Mouse (Mus musculus): ENCODE results near the gene Nrf1. TPM values are rescaled to one million over a fixed set of nuclear protein-coding genes. Genes with fewer than 3 reads are reported as not detected.
A peak's percentile ranks its signal among the peaks of the same experiment; 100 is the strongest.

The Nrf1 gene
- polyA plus RNA-seq, 1 experiment from 2014 or later = 97.8 TPM

GRCm38 (mm10) chr6:30174461-30175224, 126.9 kb downstream of the Nrf1 start:
- peak overlapping the region; percentile 45 for H3K4me3 ChIP-seq
- H3K36me3 ChIP-seq (replicated peaks) = no peaks in the 10 kb centered on the region
- H3K27me3 ChIP-seq (ENCODE audit: poor library complexity, severe bottlenecking) = peaks cover 100% of the 10 kb centered on the region
- H3K4me1 ChIP-seq = peaks cover 80% of the 10 kb centered on the region
- WGBS = under 1% methylated on average over 33 of the region's 33 CpGs
- no peaks in the 10 kb centered on the region for H3K9me3 ChIP-seq
- peak overlapping the region; percentile 76 for H3K27ac ChIP-seq
- peak; percentile 42 for DNase-seq (ENCODE audit: extremely low spot score, low spot score)

- Histone ChIP-seq H3K4me1 (peaks cover 80% of the 10 kb centered on the region), H3K36me3 (replicated peaks) (no peaks in the 10 kb centered on the region), H3K27ac (peak overlapping the region; percentile 17; the same call in 1 of the 2 replicates), H3K9me3 (no peaks in the 10 kb centered on the region), H3K4me3 (peak overlapping the region; percentile 45), H3K27me3 (ENCODE audit: poor library complexity, severe bottlenecking) (peaks cover 100% of the 10 kb centered on the region)
- peak; percentile 50 for DNase-seq (ENCODE audit: extremely low spot score, low spot score)
- WGBS = under 1% methylated on average over 45 of the region's 45 CpGs
Measured at GRCm38 (mm10) chr6:30175225-30175917, 127.6 kb downstream of the Nrf1 start.

- peak; percentile 49 for DNase-seq (ENCODE audit: extremely low spot score, low spot score)
- WGBS = under 1% methylated on average over 28 of the region's 28 CpGs
- H3K4me1 ChIP-seq = peaks cover 79% of the 10 kb centered on the region
- H3K9me3 ChIP-seq = no peaks in the 10 kb centered on the region
- 0 out of 2 replicates have a peak overlapping the region, but pooled peaks have one; percentile 17 for H3K27ac ChIP-seq
- peaks cover 100% of the 10 kb centered on the region for H3K27me3 ChIP-seq (ENCODE audit: poor library complexity, severe bottlenecking)
- H3K36me3 ChIP-seq (replicated peaks) = no peaks in the 10 kb centered on the region
- H3K4me3 ChIP-seq = peak overlapping the region; percentile 45
Measured at GRCm38 (mm10) chr6:30175918-30176421, 128.2 kb downstream of the Nrf1 start.

- WGBS = 2% methylated on average over 12 of the region's 12 CpGs
- peak; percentile 44 for DNase-seq (ENCODE audit: extremely low spot score, low spot score)
- Histone ChIP-seq H3K4me1 (peaks cover 74% of the 10 kb centered on the region), H3K36me3 (replicated peaks) (no peaks in the 10 kb centered on the region), H3K27ac (no peak overlapping the region), H3K9me3 (no peaks in the 10 kb centered on the region), H3K4me3 (0 out of 2 replicates have a peak overlapping the region, but pooled peaks have one; percentile 45), H3K27me3 (ENCODE audit: poor library complexity, severe bottlenecking) (peaks cover 100% of the 10 kb centered on the region)
Measured at GRCm38 (mm10) chr6:30176496-30176895, 128.7 kb downstream of the Nrf1 start.

- H3K9me3 ChIP-seq = no peaks in the 10 kb centered on the region
- no peak overlapping the region for H3K27ac ChIP-seq
- H3K36me3 ChIP-seq (replicated peaks) = no peaks in the 10 kb centered on the region
- H3K27me3 ChIP-seq (ENCODE audit: poor library complexity, severe bottlenecking) = peaks cover 100% of the 10 kb centered on the region
- peak; percentile 40 for DNase-seq (ENCODE audit: extremely low spot score, low spot score)
- 1% methylated on average over 14 of the region's 14 CpGs for WGBS
- no peak overlapping the region for H3K4me3 ChIP-seq
- H3K4me1 ChIP-seq = peaks cover 66% of the 10 kb centered on the region
Measured at GRCm38 (mm10) chr6:30177305-30177704, 129.5 kb downstream of the Nrf1 start.

GRCm38 (mm10) chr6:30178023-30178639, 130.3 kb downstream of the Nrf1 start:
- Histone ChIP-seq H3K27ac (no peak overlapping the region), H3K4me1 (peaks cover 57% of the 10 kb centered on the region), H3K27me3 (ENCODE audit: poor library complexity, severe bottlenecking) (peaks cover 100% of the 10 kb centered on the region), H3K4me3 (peak overlapping the region; percentile 25), H3K36me3 (replicated peaks) (no peaks in the 10 kb centered on the region), H3K9me3 (peaks cover 3% of the 10 kb centered on the region; the same call in 1 of the 2 replicates)
- WGBS = 2% methylated on average over 27 of the region's 27 CpGs
- peak; percentile 37 for DNase-seq (ENCODE audit: extremely low spot score, low spot score)

- 20% methylated on average over 11 of the region's 11 CpGs for WGBS
- no peak overlapping the region for H3K4me3 ChIP-seq
Measured at GRCm38 (mm10) chr6:30179046-30179445, 131.3 kb downstream of the Nrf1 start.

GRCm38 (mm10) chr6:30180321-30180720, 132.5 kb downstream of the Nrf1 start:
- Histone ChIP-seq H3K36me3 (replicated peaks) (no peaks in the 10 kb centered on the region), H3K27ac (no peak overlapping the region), H3K27me3 (ENCODE audit: poor library complexity, severe bottlenecking) (peaks cover 94% of the 10 kb centered on the region), H3K4me3 (no peak overlapping the region; the same call in 1 of the 2 replicates), H3K9me3 (peaks cover 7% of the 10 kb centered on the region; the same call in 1 of the 2 replicates), H3K4me1 (peaks cover 36% of the 10 kb centered on the region)
- no peak for DNase-seq (ENCODE audit: extremely low spot score, low spot score)
- WGBS = 27% methylated on average over 2 of the region's 2 CpGs

More at GRCm38 (mm10) chr6:30179046-30179445, 131.3 kb downstream of the Nrf1 start:
- Histone ChIP-seq H3K27me3 (ENCODE audit: poor library complexity, severe bottlenecking) (peaks cover 97% of the 10 kb centered on the region), H3K36me3 (replicated peaks) (no peaks in the 10 kb centered on the region), H3K27ac (no peak overlapping the region), H3K9me3 (peaks cover 7% of the 10 kb centered on the region; the same call in 1 of the 2 replicates), H3K4me1 (peaks cover 48% of the 10 kb centered on the region)
- no peak for DNase-seq (ENCODE audit: extremely low spot score, low spot score)

GRCm38 (mm10) chr6:30182038-30182437, 134.2 kb downstream of the Nrf1 start:
- no peak overlapping the region for H3K4me3 ChIP-seq
- DNase-seq (ENCODE audit: extremely low spot score, low spot score) = no peak
- 83% methylated on average over 6 of the region's 6 CpGs for WGBS
- peaks cover 82% of the 10 kb centered on the region for H3K27me3 ChIP-seq (ENCODE audit: poor library complexity, severe bottlenecking)
- peaks cover 23% of the 10 kb centered on the region for H3K4me1 ChIP-seq
- H3K9me3 ChIP-seq = peaks cover 7% of the 10 kb centered on the region; the same call in 1 of the 2 replicates
- no peak overlapping the region for H3K27ac ChIP-seq
- no peaks in the 10 kb centered on the region for H3K36me3 ChIP-seq (replicated peaks)

GRCm38 (mm10) chr6:30183624-30184023, 135.8 kb downstream of the Nrf1 start:
- Histone ChIP-seq H3K9me3 (peaks cover 7% of the 10 kb centered on the region; the same call in 1 of the 2 replicates), H3K4me1 (peaks cover 11% of the 10 kb centered on the region), H3K36me3 (replicated peaks) (no peaks in the 10 kb centered on the region), H3K4me3 (no peak overlapping the region), H3K27me3 (ENCODE audit: poor library complexity, severe bottlenecking) (peaks cover 66% of the 10 kb centered on the region), H3K27ac (no peak overlapping the region)
- 87% methylated on average over 4 of the region's 4 CpGs for WGBS
- no peak for DNase-seq (ENCODE audit: extremely low spot score, low spot score)

- Histone ChIP-seq H3K36me3 (replicated peaks) (no peaks in the 10 kb centered on the region), H3K4me3 (no peak overlapping the region), H3K4me1 (no peaks in the 10 kb centered on the region), H3K27me3 (ENCODE audit: poor library complexity, severe bottlenecking) (no peaks in the 10 kb centered on the region), H3K9me3 (no peaks in the 10 kb centered on the region), H3K27ac (no peak overlapping the region)
- 86% methylated on average over 11 of the region's 11 CpGs for WGBS
- DNase-seq (ENCODE audit: extremely low spot score, low spot score) = no peak
Measured at GRCm38 (mm10) chr6:30195656-30196055, 147.9 kb downstream of the Nrf1 start.

- Histone ChIP-seq H3K4me3 (no peak overlapping the region), H3K36me3 (replicated peaks) (no peaks in the 10 kb centered on the region), H3K9me3 (no peaks in the 10 kb centered on the region), H3K27ac (no peak overlapping the region), H3K4me1 (no peaks in the 10 kb centered on the region), H3K27me3 (ENCODE audit: poor library complexity, severe bottlenecking) (no peaks in the 10 kb centered on the region)
- DNase-seq (ENCODE audit: extremely low spot score, low spot score) = no peak
- 87% methylated on average over 8 of the region's 8 CpGs for WGBS
Measured at GRCm38 (mm10) chr6:30196143-30196542, 148.4 kb downstream of the Nrf1 start.

Measured in forebrain, embryonic 10.5 days (tissue).